Mouse (Mus musculus) midbrain, embryonic 11.5 days (tissue): ENCODE measurements around the gene Men1. TPM values are rescaled to one million over a fixed set of nuclear protein-coding genes. Genes with fewer than 3 reads are reported as not detected.

ENCODE experiments used
- ATAC-seq: fragments of 200-750 bp; cut with Nextera tagmentation; 2 replicates; pipeline ENCODE4 v1.8.0; 2017; ENCODE audit warnings: moderate TSS enrichment, moderate library complexity; ENCODE audit not compliant: low FRiP score
- DNase-seq: peaks from one replicate; pipeline ENCODE4 v3.0.0; 2015; ENCODE audit warnings: low spot score; ENCODE audit errors: missing footprints
- H3K27ac ChIP-seq: fragments of 300-500 bp; sonication (generic); 2 replicates; pipeline ENCODE4 v1.5.1; 2014; ENCODE audit warnings: low read depth, low read length
- H3K27me3 ChIP-seq: fragments of 300-500 bp; sonication (generic); 2 replicates; pipeline ENCODE4 v1.6.1; 2014; ENCODE audit warnings: mild to moderate bottlenecking, low read length, moderate library complexity, mixed read lengths; ENCODE audit not compliant: control insufficient read depth, insufficient read depth
- H3K36me3 ChIP-seq: fragments of 300-500 bp; sonication (generic); 2 replicates; pipeline ENCODE4 v1.6.1; 2014; ENCODE audit warnings: mild to moderate bottlenecking, low read length, moderate library complexity, mixed read lengths; ENCODE audit not compliant: control insufficient read depth, insufficient read depth
- H3K4me1 ChIP-seq: fragments of 300-500 bp; sonication (generic); 2 replicates; pipeline ENCODE4 v1.6.1; 2014; ENCODE audit warnings: low read length; ENCODE audit not compliant: control insufficient read depth, insufficient read depth
- H3K4me2 ChIP-seq: fragments of 300-500 bp; sonication (generic); 2 replicates; pipeline ENCODE4 v1.6.1; 2014; ENCODE audit warnings: mild to moderate bottlenecking, moderate library complexity
- H3K4me3 ChIP-seq: fragments of 300-500 bp; sonication (generic); 2 replicates; pipeline ENCODE4 v1.5.1; 2014; ENCODE audit warnings: low read depth, low read length
- H3K9ac ChIP-seq: fragments of 300-500 bp; sonication (generic); 2 replicates; pipeline ENCODE4 v1.6.1; 2014; ENCODE audit warnings: low read length
- H3K9me3 ChIP-seq: fragments of 300-500 bp; sonication (generic); 2 replicates; pipeline ENCODE4 v1.6.1; 2016; ENCODE audit warnings: low read length; ENCODE audit not compliant: control insufficient read depth
- WGBS: fragments of 180-500 bp; shearing (Covaris S2); extraction: QIAGEN DNeasy Blood & Tissue Kit; methylation state at CpG from one replicate; pipeline ENCODE4 v1.1.7; 2014; 5-methylcytosine and 5-hydroxymethylcytosine counted together
- microRNA-seq: library from miRNA; unstranded; fragments of <30 nt; microRNA quantifications from one replicate; pipeline ENCODE4, GENCODE M21; 2017
- polyA plus RNA-seq: library from polyadenylated mRNA; unstranded; fragments of >200 nt; fragmentation: Nextera tagmentation; extraction: Ambion mirVana; gene quantifications from 2 replicates; pipeline ENCODE4 v1.2.1, GENCODE M21; 2014

Men1 gene
- polyA plus RNA-seq, 1 experiment from 2014 or later: 54.7 TPM

DNA sequence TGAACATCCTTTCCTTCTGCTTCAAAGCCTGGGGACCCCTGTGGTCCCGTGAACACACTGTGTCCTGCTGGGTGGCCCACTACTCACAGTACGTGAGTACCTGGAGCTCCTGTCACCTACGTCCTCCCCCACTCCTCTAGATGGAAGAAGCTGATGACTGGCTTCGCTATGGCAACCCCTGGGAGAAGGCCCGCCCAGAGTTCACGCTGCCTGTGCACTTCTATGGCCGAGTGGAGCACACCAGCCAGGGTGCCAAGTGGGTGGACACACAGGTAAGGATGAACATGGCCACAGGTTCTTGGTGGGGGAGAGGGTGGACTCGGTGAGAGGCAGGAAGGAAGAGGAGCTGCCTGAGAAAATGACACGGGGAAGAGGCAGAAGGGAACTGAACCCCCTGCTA lies 51.5 kb downstream of the Men1 start:
- Histone ChIP-seq H3K27ac (no peak overlapping the region), H3K27me3 (no peaks in the 10 kb centered on the region), H3K9me3 (no peaks in the 10 kb centered on the region), H3K4me2 (no peak overlapping the region), H3K4me1 (peaks cover 19% of the 10 kb centered on the region), H3K9ac (no peak overlapping the region), H3K4me3 (no peak overlapping the region), H3K36me3 (no peaks in the 10 kb centered on the region)
- 67% methylated on average over 9 of the region's 9 CpGs for WGBS
- ATAC-seq: no peak
- DNase-seq: no peak

DNA sequence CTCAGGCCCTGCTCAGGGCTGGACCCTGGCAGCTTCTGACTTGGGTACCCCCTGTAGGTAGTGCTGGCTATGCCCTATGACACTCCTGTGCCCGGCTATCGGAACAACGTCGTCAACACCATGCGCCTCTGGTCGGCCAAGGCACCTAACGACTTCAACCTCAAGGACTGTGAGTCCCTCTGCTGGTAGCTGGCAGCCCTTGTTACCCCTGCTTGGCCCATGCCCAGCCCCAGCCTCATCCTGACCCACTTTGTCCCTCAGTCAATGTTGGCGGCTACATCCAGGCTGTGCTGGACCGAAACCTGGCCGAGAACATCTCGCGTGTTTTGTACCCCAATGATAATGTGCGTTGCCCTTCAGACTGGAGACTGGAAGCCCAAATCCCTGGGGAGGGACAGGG lies 53.2 kb downstream of the Men1 start:
- Histone ChIP-seq H3K4me2 (no peak overlapping the region), H3K4me3 (no peak overlapping the region), H3K27me3 (no peaks in the 10 kb centered on the region), H3K4me1 (peaks cover 19% of the 10 kb centered on the region), H3K9me3 (no peaks in the 10 kb centered on the region), H3K36me3 (no peaks in the 10 kb centered on the region), H3K9ac (no peak overlapping the region), H3K27ac (no peak overlapping the region)
- 86% methylated on average over 13 of the region's 13 CpGs for WGBS
- ATAC-seq (no peak), DNase-seq (no peak)

DNA sequence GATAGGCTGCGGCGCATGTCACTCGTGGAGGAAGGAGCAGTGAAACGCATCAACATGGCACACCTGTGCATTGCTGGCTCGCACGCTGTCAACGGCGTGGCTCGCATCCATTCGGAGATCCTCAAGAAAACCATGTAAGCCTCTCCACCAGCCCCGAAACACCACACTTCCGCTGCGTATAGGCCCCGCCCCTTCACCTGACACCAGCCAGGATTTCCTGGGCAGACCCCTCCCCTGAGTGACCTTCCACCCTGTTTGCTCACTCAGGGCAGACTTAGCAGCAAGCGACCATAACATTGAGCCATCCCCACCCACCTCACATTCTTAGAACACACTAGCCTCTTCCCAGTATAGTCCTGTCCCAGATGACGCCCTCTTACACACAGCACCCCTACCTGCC lies 55.0 kb downstream of the Men1 start:
- no peaks in the 10 kb centered on the region for H3K9me3 ChIP-seq

DNA sequence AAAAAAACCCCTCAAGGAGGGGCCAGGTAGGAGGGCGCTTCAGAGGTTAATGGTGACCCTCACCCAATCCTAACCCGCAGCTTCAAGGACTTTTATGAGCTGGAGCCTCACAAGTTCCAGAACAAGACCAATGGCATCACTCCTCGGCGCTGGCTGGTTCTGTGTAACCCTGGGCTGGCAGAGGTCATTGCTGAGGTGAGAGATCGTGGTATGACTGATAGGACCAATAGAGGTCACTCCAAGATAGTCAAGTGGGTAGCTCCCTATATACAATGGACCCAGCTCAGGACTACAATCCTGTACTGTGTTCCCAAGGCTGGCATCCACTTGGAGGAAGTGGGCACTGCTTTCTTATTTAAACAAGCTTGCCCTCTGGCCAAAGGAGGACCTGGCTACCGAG lies 55.5 kb downstream of the Men1 start:
- no peaks in the 10 kb centered on the region for H3K36me3 ChIP-seq
- no peak overlapping the region for H3K27ac ChIP-seq
- no peaks in the 10 kb centered on the region for H3K27me3 ChIP-seq
- H3K9me3 ChIP-seq: no peaks in the 10 kb centered on the region
- H3K4me1 ChIP-seq: peaks cover 7% of the 10 kb centered on the region; the same call in 1 of the 2 replicates
- DNase-seq: no peak
- no peak overlapping the region for H3K4me2 ChIP-seq
- no peak overlapping the region for H3K9ac ChIP-seq
- no peak for ATAC-seq
- WGBS: 60% methylated on average over 6 of the region's 6 CpGs
- H3K4me3 ChIP-seq: no peak overlapping the region

More for the DNA sequence above, 55.0 kb downstream of the Men1 start:
- no peak for ATAC-seq
- peaks cover 7% of the 10 kb centered on the region; the same call in 1 of the 2 replicates for H3K4me1 ChIP-seq
- H3K27ac ChIP-seq: no peak overlapping the region
- WGBS: 9% methylated on average over 16 of the region's 16 CpGs
- no peaks in the 10 kb centered on the region for H3K27me3 ChIP-seq
- H3K4me2 ChIP-seq: peak overlapping the region; percentile 37
- DNase-seq: no peak
- no peaks in the 10 kb centered on the region for H3K36me3 ChIP-seq
- H3K4me3 ChIP-seq: 0 out of 2 replicates have a peak overlapping the region, but pooled peaks have one; percentile 6
- H3K9ac ChIP-seq: no peak overlapping the region

Small RNA genes within 50 kb of the gene (microRNA-seq; reads per million reads assigned to microRNA genes)
- gene Mir6989: 0.95 reads per million

Other genes starting within 250 kb of the Men1 start
- 61.2 and 66.3 TPM in 2 replicates for gene Cdca5, start 250.0 kb upstream of the Men1 start, polyA plus RNA-seq
- gene AC131692.1, start 240.6 kb upstream of the Men1 start, polyA plus RNA-seq: 0.27 and 0.40 TPM in 2 replicates
- gene Naaladl1, start 229.2 kb upstream of the Men1 start, polyA plus RNA-seq: 0.37 and 0.46 TPM in 2 replicates
- 55.3 and 60.0 TPM in 2 replicates for gene Sac3d1, start 216.3 kb upstream of the Men1 start, polyA plus RNA-seq
- gene Snx15, start 206.7 kb upstream of the Men1 start, polyA plus RNA-seq: 23.8 and 26.1 TPM in 2 replicates
- not detected in 2 replicates for gene Batf2, start 194.0 kb upstream of the Men1 start, polyA plus RNA-seq
- 75.6 and 86.1 TPM in 2 replicates for gene Arl2, start 193.4 kb upstream of the Men1 start, polyA plus RNA-seq
- gene Majin, start 150.6 kb upstream of the Men1 start, polyA plus RNA-seq: not detected in 2 replicates
- gene Gpha2, start 108.6 kb upstream of the Men1 start, polyA plus RNA-seq: 0.39 and 0.40 TPM in 2 replicates
- gene Ppp2r5b, start 99.1 kb upstream of the Men1 start, polyA plus RNA-seq: 39.1 and 41.0 TPM in 2 replicates
- gene Atg2a, start 93.3 kb upstream of the Men1 start, polyA plus RNA-seq: 7.1 and 8.1 TPM in 2 replicates
- gene Ehd1, start 58.3 kb upstream of the Men1 start, polyA plus RNA-seq: 64.1 and 68.2 TPM in 2 replicates
- 0.23 and 0.42 TPM in 2 replicates for gene Cdc42bpg, start 28.5 kb upstream of the Men1 start, polyA plus RNA-seq
- gene Map4k2, start 6.2 kb downstream of the Men1 start, polyA plus RNA-seq: 6.2 and 8.6 TPM in 2 replicates
- gene Sf1, start 28.7 kb downstream of the Men1 start, polyA plus RNA-seq: 186 and 215 TPM in 2 replicates
- gene Pygm, start 49.4 kb downstream of the Men1 start, polyA plus RNA-seq: 0.81 and 1.8 TPM in 2 replicates
- gene Rasgrp2, start 64.4 kb downstream of the Men1 start, polyA plus RNA-seq: 14.1 and 16.8 TPM in 2 replicates
- gene Nrxn2, start 83.8 kb downstream of the Men1 start, polyA plus RNA-seq: 9.2 and 9.5 TPM in 2 replicates
- not detected in 2 replicates for gene Slc22a12, start 208.1 kb downstream of the Men1 start, polyA plus RNA-seq